Mouse (Mus musculus): ENCODE measurements at regions not wholly inside any gene's neighbourhood (a gene's known extent, or its start where the extent isn't known, plus 50 kb on each side); places are given as distances from the start of the nearest gene placed in this dataset.
"Not testable (repeated sequence)": the region's sequence is repeated elsewhere in the genome, so short reads cannot be mapped to it uniquely, and the experiment has no call there.

DNA sequence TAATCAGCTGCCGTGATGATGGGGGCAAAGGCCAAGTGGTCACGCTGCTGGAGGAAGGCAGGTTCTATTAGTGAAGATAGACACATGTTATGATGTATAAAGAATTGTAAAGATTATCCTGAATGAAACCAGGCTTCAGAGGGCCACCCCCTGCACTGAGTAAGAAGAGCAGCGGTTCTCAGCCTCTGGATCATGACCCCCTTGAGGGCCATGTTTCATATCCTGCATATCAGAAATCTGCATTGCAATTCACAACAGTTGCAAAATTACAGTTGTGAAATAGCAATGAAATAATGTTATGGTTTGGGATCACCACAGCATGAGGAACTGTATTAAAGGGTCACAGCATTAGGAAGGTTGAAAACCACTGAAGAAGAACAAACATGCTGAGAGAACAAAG, 162.5 kb upstream of the Zranb2 start:
- DNase-seq (ENCODE audit: low spot score), result no peak

DNA sequence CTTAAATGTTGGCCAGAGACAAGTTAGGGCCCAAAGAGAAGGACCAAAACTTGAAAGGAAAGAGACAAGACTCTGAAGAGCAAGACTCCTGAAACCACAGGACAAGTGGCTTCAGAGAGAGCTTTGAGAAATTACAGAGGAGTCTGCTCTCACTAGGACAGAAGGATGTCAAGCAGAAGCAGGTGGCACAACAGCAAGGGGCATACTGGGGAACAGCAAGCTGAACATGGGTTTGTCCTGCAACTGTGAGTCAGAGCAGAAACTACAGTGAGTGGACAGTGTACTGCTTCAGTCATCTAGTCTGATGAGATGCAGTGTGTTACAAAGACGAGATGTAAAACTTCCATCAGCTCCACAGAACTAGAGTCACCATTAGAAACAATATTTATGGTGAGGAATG, 160.6 kb upstream of the Zranb2 start:
- DNase-seq (ENCODE audit: low spot score), result no peak

DNA sequence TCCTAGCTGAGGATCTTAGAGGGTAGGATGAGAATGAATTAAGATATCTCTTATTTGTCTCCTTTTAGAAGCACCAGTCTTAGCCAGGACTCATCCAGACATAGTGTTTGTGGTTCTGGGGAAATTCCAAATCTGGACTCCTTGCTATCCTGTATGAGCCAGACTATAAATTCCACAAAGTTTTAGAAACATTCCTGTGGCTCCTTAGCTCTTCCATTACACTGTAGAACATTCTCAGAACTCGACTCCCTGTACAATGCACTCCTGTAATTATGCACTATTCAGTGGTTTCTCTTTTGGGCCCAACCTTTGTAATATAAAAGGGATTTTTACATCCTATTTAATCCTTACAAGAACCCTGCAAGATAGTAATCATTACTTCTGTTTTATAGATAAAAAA, 159.8 kb upstream of the Zranb2 start:
- DNase-seq (ENCODE audit: low spot score), result no peak

DNA sequence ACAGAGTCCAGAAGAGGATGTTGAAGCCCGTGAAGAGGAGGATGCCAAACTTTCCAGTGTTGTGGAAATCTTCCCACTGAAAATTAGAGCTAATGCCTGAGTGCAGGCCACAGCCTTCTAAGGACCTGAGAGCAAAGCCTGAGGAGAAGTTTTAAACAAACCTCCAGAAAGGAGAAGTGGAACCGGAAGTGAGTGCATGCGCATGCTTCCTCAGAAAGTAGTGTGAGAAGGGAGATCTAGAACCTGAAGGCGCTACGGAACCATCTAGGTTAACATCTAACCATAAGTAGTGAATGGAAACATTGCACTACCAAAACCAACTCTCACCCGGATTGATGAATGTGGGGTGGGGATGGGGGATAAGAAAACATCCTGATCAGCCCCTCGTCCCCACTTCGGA, 156.4 kb upstream of the Zranb2 start:
- no peak for DNase-seq (ENCODE audit: low spot score)

DNA sequence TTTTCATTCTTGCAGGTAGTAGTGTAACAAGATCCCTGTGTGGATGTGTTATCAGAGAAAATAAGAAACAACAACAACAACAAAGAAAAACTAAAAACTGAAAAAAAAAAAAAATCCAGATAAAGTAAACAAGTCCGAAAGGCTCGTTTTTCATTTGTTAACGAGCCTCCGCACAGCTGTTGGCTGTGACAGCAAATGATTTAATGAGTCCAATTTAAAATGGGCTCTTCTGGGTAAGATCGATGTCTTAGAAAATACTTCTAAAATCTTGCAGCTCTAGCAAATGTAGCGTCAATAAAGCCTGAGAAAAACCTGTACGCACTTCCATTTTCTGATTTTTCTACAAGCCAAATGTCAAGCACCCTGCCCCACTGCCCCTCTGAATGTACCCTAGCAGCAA, 155.8 kb upstream of the Zranb2 start:
- no peak for DNase-seq (ENCODE audit: low spot score)

DNA sequence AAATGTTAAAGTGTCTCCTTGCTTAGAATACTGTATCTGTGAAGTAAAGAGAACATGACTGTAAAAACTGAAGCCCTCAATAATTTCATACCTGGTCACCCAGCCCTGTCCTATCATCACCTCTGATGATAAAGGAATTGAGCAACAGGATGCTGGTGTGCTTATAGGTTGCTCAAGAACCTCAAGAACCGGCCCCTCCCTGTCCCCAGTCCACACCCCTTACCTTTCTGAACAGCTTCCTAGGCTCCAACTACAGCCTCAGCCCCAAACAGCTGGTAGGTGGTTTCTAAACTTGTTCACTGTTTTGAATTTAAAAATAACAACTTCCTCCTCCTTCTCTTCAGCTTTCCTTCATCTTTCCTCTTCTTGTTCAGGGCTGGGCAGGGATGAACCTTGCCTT, 142.1 kb upstream of the Zranb2 start:
- no peak for DNase-seq (ENCODE audit: low spot score)

DNA sequence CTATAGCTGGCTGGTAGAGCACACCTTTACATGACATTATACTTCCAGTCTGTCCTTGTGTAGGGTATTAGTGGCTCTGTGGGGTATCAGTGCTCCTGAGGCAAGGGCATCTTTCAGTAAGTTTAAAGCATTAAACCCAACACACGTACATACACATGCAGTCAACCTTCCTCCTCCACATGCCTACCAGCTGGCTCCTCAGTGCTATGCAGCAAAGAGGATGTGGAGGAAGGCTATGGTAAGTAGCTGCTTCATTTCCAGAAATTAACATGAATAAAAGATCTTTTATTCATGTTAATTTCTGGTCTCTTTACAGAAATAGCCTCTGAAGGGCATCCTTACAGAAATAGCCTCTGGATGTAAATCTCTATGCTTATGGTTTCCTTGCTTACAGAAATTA, 140.1 kb upstream of the Zranb2 start:
- DNase-seq (ENCODE audit: low spot score), result no peak

DNA sequence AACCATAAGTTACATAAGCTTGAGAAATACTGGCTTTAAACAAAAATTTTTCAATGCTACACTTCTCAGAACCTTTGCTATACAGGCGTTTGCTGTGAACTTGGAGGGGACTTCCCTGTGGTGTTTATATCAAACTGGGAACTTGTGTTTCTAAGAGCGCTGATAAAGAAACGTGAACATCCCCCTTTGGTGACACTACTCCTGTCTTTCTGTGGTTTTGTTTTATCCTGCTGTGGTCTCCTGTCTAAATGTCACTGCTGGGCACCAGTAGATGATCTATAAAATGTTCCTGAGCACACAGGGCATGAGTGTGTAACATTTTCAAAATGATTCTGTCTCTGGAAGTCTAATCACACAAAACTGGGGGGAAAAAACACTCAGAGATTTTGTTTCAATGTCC, 134.1 kb upstream of the Zranb2 start:
- no peak for DNase-seq (ENCODE audit: low spot score)

DNA sequence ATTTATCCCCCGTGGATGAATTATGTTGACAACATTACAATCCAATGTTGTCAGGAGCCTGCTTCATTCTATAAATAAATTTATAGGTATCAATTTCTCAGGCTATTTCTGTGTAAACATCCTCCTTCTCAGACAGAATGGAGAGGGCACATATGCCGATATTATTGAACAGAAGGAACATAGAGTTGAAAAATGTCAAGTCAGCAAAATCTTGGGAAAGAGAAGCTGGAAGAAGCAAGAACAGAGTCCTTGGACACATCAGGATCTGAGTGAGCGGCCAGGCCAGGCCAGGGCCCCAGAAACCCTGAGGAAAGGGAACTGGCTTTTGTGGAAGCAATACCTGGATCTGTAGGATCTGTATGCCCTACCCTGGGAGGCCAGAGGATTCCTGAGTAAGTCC, 129.9 kb upstream of the Zranb2 start:
- no peak for DNase-seq (ENCODE audit: low spot score)

DNA sequence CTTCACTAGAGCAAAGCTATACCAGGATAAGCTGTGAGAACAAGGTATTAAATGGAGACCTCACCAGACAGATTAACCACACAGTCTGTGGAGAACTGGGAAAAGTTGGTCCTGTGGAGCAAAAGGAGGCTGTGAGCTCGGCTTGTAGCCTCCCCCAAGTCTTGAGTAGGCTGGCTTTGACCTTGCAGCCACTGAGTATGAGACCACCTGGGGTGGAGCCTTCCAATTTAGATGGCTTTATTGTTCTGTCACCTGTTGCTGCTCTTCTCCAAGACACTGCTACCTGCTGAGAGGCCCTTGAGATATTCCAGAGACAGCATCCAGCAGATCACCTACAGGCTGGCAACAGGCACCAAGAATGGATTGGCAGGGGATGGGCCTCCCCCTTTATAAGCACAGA, 110.5 kb upstream of the Zranb2 start:
- not testable (repeated sequence) for DNase-seq (ENCODE audit: low spot score)

DNA sequence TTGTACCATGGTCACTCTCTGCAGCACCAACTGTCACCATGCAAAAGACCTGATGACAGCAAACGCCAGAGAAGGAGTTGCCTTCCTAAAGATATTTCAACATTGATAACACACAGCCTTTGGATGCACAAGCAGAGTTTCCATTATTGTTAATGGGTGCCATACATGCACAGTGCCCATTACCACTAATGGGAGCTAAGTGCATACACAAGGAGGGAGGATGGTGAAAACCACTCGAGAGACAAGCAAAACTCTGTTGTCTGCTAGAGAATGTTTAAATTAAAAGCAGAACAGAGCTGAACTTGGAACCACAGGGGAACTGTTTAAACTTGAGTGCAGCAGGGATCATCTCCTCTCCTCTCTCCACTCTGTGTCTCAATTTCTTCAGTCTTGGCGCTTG, 107.2 kb upstream of the Zranb2 start:
- DNase-seq (ENCODE audit: low spot score), result no peak

DNA sequence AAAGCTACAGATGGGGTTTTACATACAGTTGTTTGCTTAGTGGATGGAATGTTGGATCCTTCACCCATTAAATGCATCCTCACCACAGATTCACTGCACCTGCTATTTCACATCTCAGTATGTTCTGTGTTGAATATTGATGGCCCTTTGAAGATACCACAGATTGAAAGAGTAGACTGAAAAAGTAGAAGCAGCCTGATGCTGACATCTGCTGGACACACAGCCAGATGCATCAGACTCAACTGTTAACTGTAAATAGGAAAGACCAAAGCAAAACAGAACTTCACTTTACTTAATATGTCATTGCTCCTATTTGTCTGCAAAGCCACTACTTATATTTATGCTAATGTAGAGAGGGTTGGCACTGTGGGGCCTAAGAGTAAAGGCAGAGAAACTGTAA, 84.2 kb upstream of the Zranb2 start:
- peak; percentile 40 for DNase-seq (ENCODE audit: low spot score)

DNA sequence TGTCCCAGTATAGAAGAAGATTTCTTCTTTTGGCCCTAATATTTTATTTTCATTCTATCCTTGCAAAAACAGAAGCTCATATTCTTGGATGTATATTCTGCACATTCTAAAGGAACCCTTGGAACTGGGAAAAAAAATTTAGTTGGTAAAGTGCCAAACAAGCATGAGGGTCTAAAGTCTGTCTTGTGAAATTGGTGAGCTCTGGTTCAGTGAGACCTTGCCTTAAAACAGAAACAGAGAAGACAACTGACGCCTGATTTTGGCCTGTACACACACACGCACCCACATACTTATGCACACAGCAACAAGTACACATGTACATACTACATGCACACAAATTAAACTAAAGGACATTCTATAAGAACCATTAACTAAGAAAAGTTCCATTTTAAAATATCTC, 62.4 kb upstream of the Zranb2 start:
- DNase-seq (ENCODE audit: low spot score), result no peak

DNA sequence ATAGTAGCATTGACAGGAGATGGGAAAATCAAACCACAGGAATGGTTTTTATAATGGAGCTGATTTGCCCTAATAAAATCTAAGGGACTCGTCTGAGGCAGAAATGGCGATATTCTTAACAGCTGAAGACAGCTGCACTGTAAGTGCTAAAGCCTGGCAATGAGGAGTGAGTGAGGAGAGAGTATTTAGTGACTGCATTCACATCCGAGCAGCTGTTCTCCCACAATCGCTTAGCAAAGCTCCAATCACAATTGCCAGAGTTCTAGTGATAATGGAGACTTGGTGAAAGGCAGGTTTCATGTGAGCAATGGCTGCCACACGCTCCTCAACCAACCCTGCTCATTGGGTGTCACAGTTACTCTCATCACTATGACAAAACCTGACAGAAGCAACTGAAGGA, 61.3 kb upstream of the Zranb2 start:
- no peak for DNase-seq (ENCODE audit: low spot score)

DNA sequence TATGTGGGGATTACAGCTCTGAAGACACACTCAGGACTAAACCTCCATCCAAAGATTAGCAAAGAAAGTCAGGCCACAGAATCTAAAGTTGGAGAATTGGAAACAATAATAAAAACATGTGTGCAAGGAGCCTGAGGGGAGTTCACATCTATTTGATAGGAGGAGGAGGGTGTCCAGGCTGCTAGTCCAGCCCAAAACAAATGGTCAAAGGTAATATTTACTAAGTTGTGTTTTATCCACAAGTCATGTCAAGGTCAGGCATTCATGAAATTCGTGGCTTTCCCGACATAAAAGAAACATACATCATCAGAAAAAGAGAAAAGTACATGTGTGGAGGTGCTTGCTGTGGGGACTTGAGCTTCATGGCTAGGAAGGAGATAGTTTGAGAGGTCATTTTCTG, 56.2 kb upstream of the Zranb2 start:
- no peak for DNase-seq (ENCODE audit: low spot score)
